Mouse (Mus musculus) ovary, adult 18-20 months (tissue): ENCODE measurements around the gene Dysf.
A peak's percentile ranks its signal among the peaks of the same experiment; 100 is the strongest.

Source experiments
- DNase-seq: peaks from one replicate; pipeline ENCODE4 v3.0.0; 2022; ENCODE audit warnings: low spot score, mixed read lengths

Gene Dysf

GRCm38 (mm10) chr6:84168571-84168970 lies 160.2 kb downstream of the Dysf start:
- no peak for DNase-seq

- DNase-seq, result no peak
These were observed 165.2 kb downstream of the Dysf start for GRCm38 (mm10) chr6:84173626-84174025.

- no peak for DNase-seq
These were observed 170.5 kb downstream of the Dysf start for GRCm38 (mm10) chr6:84178776-84179405.

- DNase-seq, result peak; percentile 40
These were observed 173.1 kb downstream of the Dysf start for GRCm38 (mm10) chr6:84181452-84181851.

GRCm38 (mm10) chr6:84191656-84192250 lies 183.4 kb downstream of the Dysf start:
- no peak for DNase-seq

GRCm38 (mm10) chr6:84196511-84196910 lies 188.1 kb downstream of the Dysf start:
- DNase-seq, result no peak

GRCm38 (mm10) chr6:84197811-84198213 lies 189.4 kb downstream of the Dysf start:
- DNase-seq, result no peak

- DNase-seq, result no peak
These were observed 193.5 kb downstream of the Dysf start for GRCm38 (mm10) chr6:84201721-84202490.

- DNase-seq, result peak; percentile 69
These were observed 197.2 kb downstream of the Dysf start for GRCm38 (mm10) chr6:84205611-84206010.

GRCm38 (mm10) chr6:84208589-84208988 lies 200.2 kb downstream of the Dysf start:
- DNase-seq, result no peak

- no peak for DNase-seq
These were observed 201.5 kb downstream of the Dysf start for GRCm38 (mm10) chr6:84209736-84210434.

- DNase-seq, result no peak
These were observed 203.1 kb downstream of the Dysf start for GRCm38 (mm10) chr6:84211473-84211872.

- no peak for DNase-seq
These were observed 204.7 kb downstream of the Dysf start for GRCm38 (mm10) chr6:84213101-84213500.

- no peak for DNase-seq
These were observed 209.0 kb downstream of the Dysf start for GRCm38 (mm10) chr6:84217216-84217933.

- DNase-seq, result no peak
These were observed 210.7 kb downstream of the Dysf start for GRCm38 (mm10) chr6:84219119-84219518.

- DNase-seq, result no peak
These were observed 216.5 kb downstream of the Dysf start for GRCm38 (mm10) chr6:84224861-84225260.

- no peak for DNase-seq
These were observed 217.2 kb downstream of the Dysf start for GRCm38 (mm10) chr6:84225587-84225986.

- no peak for DNase-seq
These were observed 219.8 kb downstream of the Dysf start for GRCm38 (mm10) chr6:84228196-84228595.

GRCm38 (mm10) chr6:84228786-84229185 lies 220.4 kb downstream of the Dysf start:
- DNase-seq, result no peak

GRCm38 (mm10) chr6:84229739-84230138 lies 221.3 kb downstream of the Dysf start:
- DNase-seq, result no peak

GRCm38 (mm10) chr6:84231108-84231507 lies 222.7 kb downstream of the Dysf start:
- no peak for DNase-seq
